Mouse (Mus musculus) MEL (cell line): ENCODE results near the gene Gmds.

ENCODE experiments used
- CHD2 ChIP-seq: IDR thresholded peaks from 2 replicates; pipeline ENCODE4 v1.6.1; 2011; ENCODE audit warnings: low read length, improper control_type of control experiment
- EP300 ChIP-seq, 2 experiments: IDR thresholded peaks; 2 replicates each; pipeline ENCODE4 v1.6.1; 2011; ENCODE audit warnings: improper control_type of control experiment in 2 of 2, low read length in 2 of 2, low read depth in 1 of 2, mild to moderate bottlenecking in 1 of 2

GRCm38 (mm10) chr13:31775762-31776161, 562.8 kb downstream of the Gmds start:
- no peak for TF ChIP-seq CHD2
- TF ChIP-seq EP300 (IDR thresholded peaks at IDR 0.05; ENCODE audit: low read depth in 1 of 2, low read length in 2 of 2), result no peak
